Mouse (Mus musculus): ENCODE results near the gene Gng12. TPM values are rescaled to one million over a fixed set of nuclear protein-coding genes. Genes with fewer than 3 reads are reported as not detected.
"Not testable (repeated sequence)": the region's sequence is repeated elsewhere in the genome, so short reads cannot be mapped to it uniquely, and the experiment has no call there.

Gene Gng12
- 50.3 and 51.2 TPM in 2 replicates for polyA plus RNA-seq (2016; fragmentation: Nextera tagmentation; extraction: Ambion mirVana)

GRCm38 (mm10) chr6:66896119-66896920 is at the start of gene Gng12:
TSS of gene Gng12 (plus strand) at chr6:66896397.
- peaks cover 21% of the 10 kb centered on the region for H3K4me1 ChIP-seq
- no peaks in the 10 kb centered on the region for H3K9me3 ChIP-seq
- H3K27ac ChIP-seq = peak within 1 kb of the TSS; percentile 89
- WGBS = under 1% methylated on average over 83 of the region's 98 CpGs
- DNase-seq (ENCODE audit: extremely low spot score, low spot score) = peak; percentile 65
- H3K36me3 ChIP-seq (replicated peaks) = no peaks in the 10 kb centered on the region
- peak within 1 kb of the TSS; percentile 85 for H3K4me3 ChIP-seq
- peaks cover 16% of the 10 kb centered on the region for H3K27me3 ChIP-seq (ENCODE audit: poor library complexity, severe bottlenecking)

- no peaks in the 10 kb centered on the region for H3K27me3 ChIP-seq (ENCODE audit: poor library complexity, severe bottlenecking)
- H3K4me3 ChIP-seq = no peak overlapping the region
- WGBS = 62% methylated on average over 4 of the region's 4 CpGs
- no peaks in the 10 kb centered on the region for H3K36me3 ChIP-seq (replicated peaks)
- no peaks in the 10 kb centered on the region for H3K4me1 ChIP-seq
- no peaks in the 10 kb centered on the region for H3K9me3 ChIP-seq
- no peak for DNase-seq (ENCODE audit: extremely low spot score, low spot score)
- H3K27ac ChIP-seq = no peak overlapping the region
Observed at GRCm38 (mm10) chr6:66848936-66849335, 47.3 kb upstream of the Gng12 start.

GRCm38 (mm10) chr6:66856236-66856635 is 40.0 kb upstream of the Gng12 start:
- no peaks in the 10 kb centered on the region for H3K36me3 ChIP-seq (replicated peaks)
- H3K4me1 ChIP-seq = no peaks in the 10 kb centered on the region
- no peaks in the 10 kb centered on the region for H3K27me3 ChIP-seq (ENCODE audit: poor library complexity, severe bottlenecking)
- no peak overlapping the region for H3K4me3 ChIP-seq
- H3K9me3 ChIP-seq = no peaks in the 10 kb centered on the region
- DNase-seq (ENCODE audit: extremely low spot score, low spot score) = no peak
- no peak overlapping the region for H3K27ac ChIP-seq

- no peaks in the 10 kb centered on the region for H3K9me3 ChIP-seq
- H3K27ac ChIP-seq = no peak overlapping the region
- H3K27me3 ChIP-seq (ENCODE audit: poor library complexity, severe bottlenecking) = no peaks in the 10 kb centered on the region
- no peak for DNase-seq (ENCODE audit: extremely low spot score, low spot score)
- no peaks in the 10 kb centered on the region for H3K4me1 ChIP-seq
- 86% methylated on average over 1 of the region's 1 CpGs for WGBS
- H3K4me3 ChIP-seq = no peak overlapping the region
- no peaks in the 10 kb centered on the region for H3K36me3 ChIP-seq (replicated peaks)
Observed at GRCm38 (mm10) chr6:66858356-66858755, 37.8 kb upstream of the Gng12 start.

GRCm38 (mm10) chr6:66859391-66859790 is 36.8 kb upstream of the Gng12 start:
- no peaks in the 10 kb centered on the region for H3K27me3 ChIP-seq (ENCODE audit: poor library complexity, severe bottlenecking)
- no peak overlapping the region for H3K4me3 ChIP-seq
- no peaks in the 10 kb centered on the region for H3K9me3 ChIP-seq
- no peak for DNase-seq (ENCODE audit: extremely low spot score, low spot score)
- no peaks in the 10 kb centered on the region for H3K4me1 ChIP-seq
- H3K36me3 ChIP-seq (replicated peaks) = no peaks in the 10 kb centered on the region
- H3K27ac ChIP-seq = no peak overlapping the region

GRCm38 (mm10) chr6:66864463-66864862 is 31.7 kb upstream of the Gng12 start:
- 88% methylated on average over 2 of the region's 2 CpGs for WGBS
- Histone ChIP-seq H3K9me3 (no peaks in the 10 kb centered on the region), H3K27me3 (ENCODE audit: poor library complexity, severe bottlenecking) (no peaks in the 10 kb centered on the region), H3K4me1 (no peaks in the 10 kb centered on the region), H3K36me3 (replicated peaks) (no peaks in the 10 kb centered on the region), H3K4me3 (no peak overlapping the region), H3K27ac (no peak overlapping the region)
- no peak for DNase-seq (ENCODE audit: extremely low spot score, low spot score)

- 96% methylated on average over 1 of the region's 1 CpGs for WGBS
- no peaks in the 10 kb centered on the region for H3K27me3 ChIP-seq (ENCODE audit: poor library complexity, severe bottlenecking)
- no peak for DNase-seq (ENCODE audit: extremely low spot score, low spot score)
- no peaks in the 10 kb centered on the region for H3K4me1 ChIP-seq
- no peaks in the 10 kb centered on the region for H3K9me3 ChIP-seq
- H3K36me3 ChIP-seq (replicated peaks) = no peaks in the 10 kb centered on the region
- H3K27ac ChIP-seq = no peak overlapping the region
- no peak overlapping the region for H3K4me3 ChIP-seq
Observed at GRCm38 (mm10) chr6:66866295-66866694, 29.9 kb upstream of the Gng12 start.

GRCm38 (mm10) chr6:66877048-66877447 is 19.1 kb upstream of the Gng12 start:
- not testable (repeated sequence) for H3K36me3 ChIP-seq (replicated peaks); DNase-seq (ENCODE audit: extremely low spot score, low spot score); H3K27me3 ChIP-seq (ENCODE audit: poor library complexity, severe bottlenecking); H3K9me3 ChIP-seq; H3K4me3 ChIP-seq; H3K4me1 ChIP-seq; H3K27ac ChIP-seq
- 93% methylated on average over 13 of the region's 13 CpGs for WGBS

GRCm38 (mm10) chr6:66890349-66891158 is 5.6 kb upstream of the Gng12 start:
- H3K36me3 ChIP-seq (replicated peaks) = no peaks in the 10 kb centered on the region
- no peaks in the 10 kb centered on the region for H3K4me1 ChIP-seq
- 89% methylated on average over 3 of the region's 3 CpGs for WGBS
- H3K27me3 ChIP-seq (ENCODE audit: poor library complexity, severe bottlenecking) = peaks cover 3% of the 10 kb centered on the region; the same call in 1 of the 2 replicates
- no peak overlapping the region for H3K4me3 ChIP-seq
- H3K9me3 ChIP-seq = no peaks in the 10 kb centered on the region; the same call in 1 of the 2 replicates
- DNase-seq (ENCODE audit: extremely low spot score, low spot score) = no peak
- H3K27ac ChIP-seq = no peak overlapping the region

GRCm38 (mm10) chr6:66893950-66894349 is 2.2 kb upstream of the Gng12 start:
- Histone ChIP-seq H3K9me3 (no peaks in the 10 kb centered on the region), H3K4me1 (peaks cover 21% of the 10 kb centered on the region), H3K36me3 (replicated peaks) (no peaks in the 10 kb centered on the region), H3K27me3 (ENCODE audit: poor library complexity, severe bottlenecking) (peaks cover 16% of the 10 kb centered on the region), H3K27ac (no peak overlapping the region), H3K4me3 (no peak overlapping the region)
- WGBS = 87% methylated on average over 5 of the region's 5 CpGs
- DNase-seq (ENCODE audit: extremely low spot score, low spot score) = no peak

GRCm38 (mm10) chr6:66894999-66895398 is 1.2 kb upstream of the Gng12 start:
- H3K27me3 ChIP-seq (ENCODE audit: poor library complexity, severe bottlenecking) = peaks cover 16% of the 10 kb centered on the region
- 65% methylated on average over 1 of the region's 1 CpGs for WGBS
- no peaks in the 10 kb centered on the region for H3K36me3 ChIP-seq (replicated peaks)
- peaks cover 21% of the 10 kb centered on the region for H3K4me1 ChIP-seq
- no peak overlapping the region for H3K4me3 ChIP-seq
- H3K27ac ChIP-seq = no peak overlapping the region
- DNase-seq (ENCODE audit: extremely low spot score, low spot score) = no peak
- H3K9me3 ChIP-seq = no peaks in the 10 kb centered on the region

GRCm38 (mm10) chr6:66896921-66897645 is 886 bp downstream of the Gng12 start:
- DNase-seq (ENCODE audit: extremely low spot score, low spot score) = peak; percentile 34
- Histone ChIP-seq H3K27me3 (ENCODE audit: poor library complexity, severe bottlenecking) (peaks cover 16% of the 10 kb centered on the region), H3K9me3 (no peaks in the 10 kb centered on the region), H3K27ac (peak overlapping the region; percentile 89), H3K36me3 (replicated peaks) (no peaks in the 10 kb centered on the region), H3K4me3 (peak overlapping the region; percentile 85), H3K4me1 (peaks cover 21% of the 10 kb centered on the region)
- 7% methylated on average over 25 of the region's 25 CpGs for WGBS
